Comparison of ENCODE assay signal across 12 mouse cellular contexts in the genomic region with DNA sequence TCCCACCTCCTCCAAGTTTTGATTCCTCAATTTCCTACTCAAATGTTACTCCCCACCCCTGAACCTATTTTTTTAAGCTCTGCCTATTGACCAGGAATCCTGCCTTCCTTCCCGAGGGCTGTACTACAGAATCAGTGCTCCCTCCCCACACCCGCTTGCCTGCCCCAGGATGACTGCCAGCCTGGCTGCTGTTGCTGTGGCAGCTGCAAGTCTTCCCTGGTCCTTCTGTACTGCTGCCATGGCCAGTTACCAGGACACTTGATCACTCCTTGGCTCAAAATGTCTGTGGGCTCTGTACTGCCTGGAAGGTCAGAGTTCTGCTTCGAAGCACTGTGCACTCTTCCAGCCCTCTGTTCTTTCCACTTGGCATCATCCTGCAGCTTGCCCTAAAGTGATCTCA. TPM values are rescaled to one million over a fixed set of nuclear protein-coding genes. Genes with fewer than 3 reads are reported as not detected.
DNase-seq lines count a peak whose midpoint lies in the region; ATAC-seq lines count a peak whose summit lies in the region.
"Had no signal": no experiment of that assay in that cellular context is flagged by ENCODE, and none has a peak within 500 bp of the region (broad histone marks: within the 10 kb centered on the region; RNA-seq: fewer than 3 reads in every experiment).

No protein-coding gene starts in this region.

- ATAC-seq in granulocyte monocyte progenitor cell, adult 5-6 weeks (replicated peaks; ENCODE audit: poor library complexity, severe bottlenecking): no peak
- ATAC-seq: midbrain, embryonic 13.5 days had no signal

- intact Hi-C loops in heart, postnatal 25 days (cut with DNase I): no loop called here

- DNase-seq in adrenal gland, postnatal 14 days: peak; percentile 16
- DNase-seq in adrenal gland, adult (ENCODE audit: inconsistent age in 2 of 2, low spot score in 1 of 2): no peak
- peak; percentile 29 for DNase-seq in layer of hippocampus, adult 11-12 months (ENCODE audit: low spot score)
- no peak for DNase-seq in layer of hippocampus, adult 9-10 months (ENCODE audit: low spot score)
- DNase-seq in adipocyte (ENCODE audit: low spot score): peak; percentile 72
- peak; percentile 26 for DNase-seq in heart, postnatal 25 days (ENCODE audit: low spot score)
- no peak for DNase-seq in spleen, postnatal 4 days (ENCODE audit: low spot score in 2 of 2)
- DNase-seq: cerebellum, postnatal 36 days; kidney, adult 8-10 months had no signal

RNA-seq across cellular contexts. Expression of a gene that starts 4.6 kb away (rescaled TPM):
- total RNA-seq in adrenal gland, postnatal 14 days (2021): not detected in 2 replicates
- not detected for total RNA-seq in heart, postnatal 25 days (2021)
- not detected in 2 replicates for total RNA-seq in granulocyte monocyte progenitor cell, adult 5-6 weeks (2014; fragmentation: Nextera tagmentation)
- total RNA-seq in granulocyte monocyte progenitor cell, adult 5-6 weeks (2017): not detected in 2 replicates
- total RNA-seq: layer of hippocampus, postnatal 36 days had no signal

RNA-seq across cellular contexts. Expression of a gene that starts 7.5 kb away (rescaled TPM):
- 33.5 and 41.5 TPM in 2 replicates for total RNA-seq in adrenal gland, postnatal 14 days (2021)
- 10 to 100 TPM; 34.9 to 35.0 TPM for total RNA-seq in heart, postnatal 25 days (2021)
- total RNA-seq in granulocyte monocyte progenitor cell, adult 5-6 weeks (2014; fragmentation: Nextera tagmentation): 30.0 and 72.5 TPM in 2 replicates
- 101 and 115 TPM in 2 replicates for total RNA-seq in granulocyte monocyte progenitor cell, adult 5-6 weeks (2017)

RNA-seq across cellular contexts. Expression of a gene that starts 7.7 kb away (rescaled TPM):
- total RNA-seq in adrenal gland, postnatal 14 days (2021): 8.7 and 8.9 TPM in 2 replicates
- total RNA-seq in heart, postnatal 25 days (2021): 1 to 10 TPM; 3.8 to 3.9 TPM
- 21.7 and 33.0 TPM in 2 replicates for total RNA-seq in granulocyte monocyte progenitor cell, adult 5-6 weeks (2014; fragmentation: Nextera tagmentation)
- 35.4 and 42.6 TPM in 2 replicates for total RNA-seq in granulocyte monocyte progenitor cell, adult 5-6 weeks (2017)

RNA-seq across cellular contexts. Expression of a gene that starts 25.9 kb away (rescaled TPM):
- not detected in 2 replicates for total RNA-seq in adrenal gland, postnatal 14 days (2021)
- total RNA-seq in heart, postnatal 25 days (2021): not detected
- not detected in 2 replicates for total RNA-seq in granulocyte monocyte progenitor cell, adult 5-6 weeks (2014; fragmentation: Nextera tagmentation)
- 1.0 TPM in 1 of 2 replicates, not detected in the other for total RNA-seq in granulocyte monocyte progenitor cell, adult 5-6 weeks (2017)

RNA-seq across cellular contexts. Expression of a gene that starts 30.7 kb away (rescaled TPM):
- total RNA-seq in adrenal gland, postnatal 14 days (2021): 1.3 and 1.7 TPM in 2 replicates
- under 1 TPM; 0.10 to 0.39 TPM for total RNA-seq in heart, postnatal 25 days (2021)
- total RNA-seq in granulocyte monocyte progenitor cell, adult 5-6 weeks (2014; fragmentation: Nextera tagmentation): 0.92 TPM in 1 of 2 replicates, not detected in the other
- total RNA-seq in granulocyte monocyte progenitor cell, adult 5-6 weeks (2017): not detected in 2 replicates

Comparison
In these comparisons a context has a peak if more than half of its experiments do, and no peak if none do; other contexts are left out.
1. DNase-seq: peak in adrenal gland, postnatal 14 days (single experiment), layer of hippocampus, adult 11-12 months (single experiment), adipocyte (single experiment) and heart, postnatal 25 days (single experiment); none in adrenal gland, adult (0 of 2), layer of hippocampus, adult 9-10 months (single experiment) and spleen, postnatal 4 days (0 of 2).